Mouse (Mus musculus) olfactory bulb, adult 2 months (tissue): ENCODE data around the gene Rassf8.

Source experiments
- CTCF ChIP-seq: fragments of 200-500 bp; IDR thresholded peaks from 2 replicates; pipeline ENCODE4 v1.5.1; 2012; ENCODE audit warnings: low read depth, mild to moderate bottlenecking, low read length, moderate library complexity; ENCODE audit not compliant: insufficient read depth
- POLR2A ChIP-seq: fragments of 200-500 bp; IDR thresholded peaks from 2 replicates; pipeline ENCODE4 v1.6.1; 2012; ENCODE audit warnings: mild to moderate bottlenecking, low read depth, low read length, moderate library complexity; ENCODE audit not compliant: insufficient read depth

DNA sequence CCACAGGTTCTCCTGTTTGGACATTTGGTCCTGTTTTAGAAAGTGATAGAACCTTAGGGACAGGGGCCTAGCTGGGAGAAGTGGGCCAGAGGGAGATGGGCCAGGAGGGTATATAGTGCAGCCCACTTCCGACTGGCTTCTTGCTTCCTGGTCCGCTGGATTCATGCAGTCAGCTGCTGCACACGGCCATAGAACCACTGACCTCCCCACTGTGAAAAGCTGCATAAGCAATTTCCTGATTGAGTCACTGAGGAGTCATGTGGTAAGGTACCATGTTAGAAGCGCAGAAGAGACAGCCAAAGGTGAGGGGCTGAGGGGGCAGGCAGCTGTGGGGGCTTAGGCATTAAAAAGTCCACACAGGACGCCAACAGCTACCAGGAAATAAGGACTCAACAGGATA is 75.7 kb downstream of the Rassf8 start:
- no peak for TF ChIP-seq POLR2A
- TF ChIP-seq CTCF: no peak
